Mouse (Mus musculus) liver, embryonic 18 days (tissue): ENCODE results near the gene Tmem167. TPM values are rescaled to one million over a fixed set of nuclear protein-coding genes. Genes with fewer than 3 reads are reported as not detected.

Experiments
- polyA plus RNA-seq: library from polyadenylated mRNA; depleted of rRNA; stranded (reverse); fragments of >200 nt; gene quantifications from 2 replicates; pipeline ENCODE4 v1.2.3, GENCODE M21; 2012; rRNA removed

Tmem167 gene
- 5.8 and 6.6 TPM in 2 replicates for polyA plus RNA-seq

DNA sequence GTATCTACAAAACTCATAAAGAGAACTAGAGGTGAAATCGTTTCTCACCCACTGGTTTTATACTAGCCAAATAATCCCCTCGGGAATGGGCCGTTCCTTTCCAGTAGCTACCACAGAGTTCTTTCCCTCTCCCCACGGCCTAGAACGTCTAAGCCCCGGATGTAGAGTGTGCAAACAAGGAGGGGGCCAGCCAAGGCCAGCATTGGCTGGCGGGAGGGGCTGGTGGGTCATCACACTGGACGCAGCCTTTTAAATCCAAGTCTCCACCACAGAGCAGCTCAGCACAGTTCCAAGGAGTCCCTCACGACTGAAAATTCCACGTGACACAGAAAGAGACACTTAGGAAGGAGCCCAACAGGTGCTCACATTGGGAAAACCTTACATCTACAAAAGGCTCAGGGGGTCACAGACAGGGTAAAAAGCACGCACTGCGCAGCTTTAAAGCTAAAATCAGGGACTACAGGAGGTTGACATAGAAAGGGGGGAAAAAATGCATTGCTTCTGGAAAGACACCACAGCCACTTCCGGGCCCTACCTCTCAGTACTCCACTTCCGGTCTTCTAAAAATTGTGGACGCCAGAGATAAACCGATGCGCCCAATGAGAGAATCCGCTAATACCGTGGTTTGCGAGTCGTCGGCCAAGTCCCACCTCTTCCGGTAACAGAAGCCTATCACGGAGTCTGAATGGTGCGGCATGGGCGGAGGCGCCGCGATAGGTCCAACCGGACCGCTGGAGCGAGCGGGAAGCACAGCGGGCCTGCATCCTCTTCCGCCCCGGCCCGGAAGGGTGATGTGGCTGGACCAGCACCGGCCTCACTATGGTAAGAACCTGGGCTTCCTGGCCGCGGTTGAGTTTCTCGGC, at the start of gene Tmem167, which contains the start of gene Xrcc4:
Gene Tmem167, plus strand, starts transcription at position 162 of the 863 bp plus-strand sequence.
Gene Xrcc4, minus strand, starts transcription at position 647 of the 863 bp plus-strand sequence.

Other genes with a start within 250 kb of the Tmem167 start
- 4.1 and 4.5 TPM in 2 replicates for gene Xrcc4, start 485 bp downstream of the Tmem167 start, polyA plus RNA-seq